Mouse (Mus musculus) liver, adult 2 months (tissue): ENCODE results near the gene Nol6. TPM values are rescaled to one million over a fixed set of nuclear protein-coding genes. Genes with fewer than 3 reads are reported as not detected.
"Not testable (repeated sequence)": the region's sequence is repeated elsewhere in the genome, so short reads cannot be mapped to it uniquely, and the experiment has no call there.

Experiments
- DNase-seq: peaks from one replicate; pipeline ENCODE4 v3.0.0-alpha.2; 2011; ENCODE audit warnings: low read depth, low spot score; ENCODE audit errors: extremely low read depth
- H3K27ac ChIP-seq: fragments of 200-500 bp; replicated peaks from 2 replicates; pipeline ENCODE4 v1.5.1; 2012; ENCODE audit warnings: low read depth, mild to moderate bottlenecking, control low read depth, inconsistent platforms, low read length; ENCODE audit not compliant: insufficient read depth
- H3K27me3 ChIP-seq: fragments of 200-500 bp; 2 replicates; pipeline ENCODE4 v1.6.1; 2012; ENCODE audit warnings: mild to moderate bottlenecking, moderate library complexity, low read length, inconsistent platforms; ENCODE audit not compliant: control insufficient read depth, insufficient read depth
- H3K36me3 ChIP-seq: fragments of 200-500 bp; 2 replicates; pipeline ENCODE4 v1.6.1; 2012; ENCODE audit warnings: low read length, inconsistent platforms; ENCODE audit not compliant: control insufficient read depth, insufficient read depth
- H3K4me1 ChIP-seq: fragments of 200-500 bp; 2 replicates; pipeline ENCODE4 v1.6.1; 2011; ENCODE audit warnings: low read length; ENCODE audit not compliant: control insufficient read depth, insufficient read depth
- H3K4me3 ChIP-seq: fragments of 200-500 bp; 2 replicates; pipeline ENCODE4 v1.5.1; 2011; ENCODE audit warnings: low read depth, mild to moderate bottlenecking, control low read depth, low read length, moderate library complexity; ENCODE audit not compliant: insufficient read depth
- H3K79me2 ChIP-seq: fragments of 200-500 bp; 2 replicates; pipeline ENCODE4 v1.6.1; 2012; ENCODE audit warnings: inconsistent platforms, mild to moderate bottlenecking, low read length, moderate library complexity; ENCODE audit not compliant: control insufficient read depth, insufficient read depth
- H3K9ac ChIP-seq: fragments of 200-500 bp; 2 replicates; pipeline ENCODE4 v1.6.1; 2012; ENCODE audit warnings: low read depth, mild to moderate bottlenecking, control low read depth, inconsistent platforms, low read length
- CTCF ChIP-seq: fragments of 200-500 bp; IDR thresholded peaks from 2 replicates; pipeline ENCODE4 v1.5.1; 2011; ENCODE audit warnings: low read depth, low read length, control low read depth
- POLR2A ChIP-seq: fragments of 200-500 bp; IDR thresholded peaks from 2 replicates; pipeline ENCODE4 v1.6.1; 2011; ENCODE audit warnings: low read length, control low read depth; ENCODE audit not compliant: insufficient read depth; ENCODE audit errors: extremely low read depth
- WGBS: fragments of 180-500 bp; shearing (Covaris S2); methylation state at CpG from one replicate; pipeline ENCODE4 v1.1.7; 2018; 5-methylcytosine and 5-hydroxymethylcytosine counted together
- polyA plus RNA-seq: library from polyadenylated mRNA; depleted of rRNA; stranded (reverse); fragments of >200 nt; gene quantifications from 2 replicates; pipeline ENCODE4 v1.2.3, GENCODE M21; 2012
- total RNA-seq: library from RNA; depleted of rRNA; stranded (reverse); fragments of >200 nt; gene quantifications from 2 replicates; pipeline ENCODE4 v1.2.3, GENCODE M21; 2014

Gene Nol6
- total and polyA plus RNA-seq, 2 experiments = 6.6 to 18.7 TPM

DNA sequence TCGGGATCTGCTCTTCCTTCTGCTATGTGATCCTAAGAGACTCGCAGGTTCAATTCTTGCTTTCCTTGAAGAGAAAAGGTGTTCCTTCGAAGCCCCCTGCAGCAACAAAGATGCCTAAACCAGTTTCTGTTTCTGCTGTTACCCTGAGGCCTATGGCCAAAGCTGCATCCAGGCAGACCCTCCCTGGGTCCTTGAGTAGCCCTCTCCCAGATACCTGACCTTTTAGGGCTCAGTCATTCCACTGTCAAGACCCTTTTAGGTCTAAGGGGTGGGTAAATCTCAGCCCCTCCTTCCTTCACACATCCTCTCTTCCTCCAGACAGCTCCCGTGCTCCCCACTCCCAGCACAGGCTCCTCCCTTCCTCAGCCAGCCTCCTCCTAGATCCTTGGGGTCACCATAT lies 35.1 kb downstream of the Nol6 start:
- H3K27me3 ChIP-seq = no peaks in the 10 kb centered on the region
- no peaks in the 10 kb centered on the region for H3K79me2 ChIP-seq
- TF ChIP-seq POLR2A (no peak), CTCF (no peak)
- H3K9ac ChIP-seq = no peak overlapping the region
- H3K36me3 ChIP-seq = no peaks in the 10 kb centered on the region
- DNase-seq = no peak
- WGBS = 84% methylated on average over 4 of the region's 4 CpGs
- no peaks in the 10 kb centered on the region for H3K4me1 ChIP-seq
- no peak overlapping the region for H3K27ac ChIP-seq
- H3K4me3 ChIP-seq = no peak overlapping the region

DNA sequence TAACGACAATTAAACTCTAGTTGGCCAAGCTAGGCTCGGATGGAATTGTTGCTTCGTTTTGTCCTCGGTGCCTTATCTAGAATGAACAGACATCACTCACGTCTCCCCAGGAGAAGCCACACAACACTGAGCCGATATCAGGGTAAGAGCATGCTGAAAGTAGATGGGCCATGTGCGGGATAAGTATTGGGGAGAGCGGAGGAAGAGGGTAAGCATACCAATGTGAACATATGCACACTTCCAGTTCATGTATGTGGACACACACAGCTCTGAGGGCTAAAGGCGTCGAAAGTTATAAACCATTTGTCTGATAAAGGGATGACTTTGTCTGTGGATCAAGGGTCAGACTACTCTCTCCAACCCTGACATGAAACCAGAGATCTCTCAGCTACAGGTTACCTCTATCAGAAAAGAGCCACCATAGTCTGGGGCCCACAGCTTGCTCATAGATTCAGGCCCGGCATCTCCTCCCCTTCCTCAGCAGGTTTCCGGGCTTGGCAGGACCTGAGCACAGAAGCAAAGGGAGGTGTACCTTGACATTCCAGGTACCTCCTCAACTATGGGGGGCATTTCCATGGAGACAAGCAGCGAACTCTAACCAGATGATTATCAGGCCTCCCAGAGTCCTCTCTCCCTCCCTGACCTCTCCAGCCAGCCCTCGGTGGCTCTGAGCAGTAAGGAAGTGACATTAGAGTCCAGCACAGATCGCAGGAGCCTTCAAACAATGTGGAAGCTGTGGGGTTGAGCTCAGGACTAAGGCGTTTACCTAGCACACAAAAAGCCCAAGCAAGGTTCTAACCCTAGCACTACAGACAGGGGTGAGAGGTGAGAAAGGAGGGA lies 36.6 kb downstream of the Nol6 start:
- DNase-seq = no peak
- H3K4me3 ChIP-seq = no peak overlapping the region
- TF ChIP-seq POLR2A (no peak), CTCF (no peak)
- H3K27ac ChIP-seq = no peak overlapping the region
- H3K36me3 ChIP-seq = no peaks in the 10 kb centered on the region
- H3K27me3 ChIP-seq = no peaks in the 10 kb centered on the region
- no peak overlapping the region for H3K9ac ChIP-seq
- H3K4me1 ChIP-seq = no peaks in the 10 kb centered on the region
- WGBS = 77% methylated on average over 16 of the region's 16 CpGs
- H3K79me2 ChIP-seq = no peaks in the 10 kb centered on the region

DNA sequence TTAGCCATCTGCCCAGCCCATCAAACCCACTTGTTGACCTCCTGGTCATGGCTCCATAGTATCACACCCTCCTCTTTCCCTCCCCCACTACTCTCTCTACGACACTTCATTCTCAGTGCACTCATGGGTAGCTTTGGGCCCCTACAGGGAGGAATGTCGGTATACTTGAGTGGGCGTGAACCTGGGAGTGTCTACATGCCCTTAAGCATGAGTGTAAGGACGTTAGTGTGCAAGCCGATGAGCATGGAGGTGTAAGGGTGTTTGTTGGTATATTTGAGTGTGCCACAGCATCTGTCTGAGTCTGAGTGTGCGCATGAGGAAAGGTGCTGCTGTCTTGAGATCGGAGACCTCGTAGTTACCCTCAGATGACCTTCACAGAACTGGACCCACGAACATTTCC lies 37.3 kb downstream of the Nol6 start:
- no peak for DNase-seq
- Histone ChIP-seq H3K27me3 (no peaks in the 10 kb centered on the region), H3K9ac (no peak overlapping the region), H3K4me3 (no peak overlapping the region), H3K27ac (no peak overlapping the region), H3K36me3 (no peaks in the 10 kb centered on the region), H3K4me1 (no peaks in the 10 kb centered on the region), H3K79me2 (no peaks in the 10 kb centered on the region)
- TF ChIP-seq POLR2A = no peak
- TF ChIP-seq CTCF = no peak
- 84% methylated on average over 9 of the region's 9 CpGs for WGBS

GRCm38 (mm10) chr4:41084819-41085218 lies 39.4 kb downstream of the Nol6 start:
- no peaks in the 10 kb centered on the region for H3K27me3 ChIP-seq
- no peak for DNase-seq
- no peak overlapping the region for H3K9ac ChIP-seq
- no peak overlapping the region for H3K27ac ChIP-seq
- WGBS = 86% methylated on average over 4 of the region's 4 CpGs
- H3K4me1 ChIP-seq = no peaks in the 10 kb centered on the region
- no peaks in the 10 kb centered on the region for H3K79me2 ChIP-seq
- no peaks in the 10 kb centered on the region for H3K36me3 ChIP-seq
- no peak for TF ChIP-seq CTCF
- no peak for TF ChIP-seq POLR2A
- no peak overlapping the region for H3K4me3 ChIP-seq

DNA sequence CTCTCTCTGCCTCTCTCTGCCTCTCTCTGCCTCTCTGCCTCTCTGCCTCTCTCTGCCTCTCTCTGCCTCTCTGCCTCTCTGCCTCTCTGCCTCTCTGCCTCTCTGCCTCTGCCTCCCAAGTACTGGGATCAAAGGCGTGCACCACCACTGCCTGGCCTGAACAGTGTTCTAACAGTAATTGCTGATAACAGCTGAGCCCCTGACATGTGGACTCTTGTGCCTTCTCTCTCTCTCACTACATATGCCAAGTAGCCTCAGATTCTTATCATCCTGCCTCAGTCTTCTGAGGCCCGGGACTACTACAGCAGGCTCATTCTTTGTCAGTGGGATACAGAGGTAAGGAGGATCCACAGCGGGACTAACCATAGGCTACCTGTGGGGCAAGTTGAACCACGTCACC lies 41.5 kb downstream of the Nol6 start:
- H3K36me3 ChIP-seq, H3K79me2 ChIP-seq, H3K4me3 ChIP-seq, H3K27me3 ChIP-seq, H3K27ac ChIP-seq, H3K9ac ChIP-seq, H3K4me1 ChIP-seq, DNase-seq: not testable (repeated sequence)
- WGBS = 68% methylated on average over 4 of the region's 4 CpGs

DNA sequence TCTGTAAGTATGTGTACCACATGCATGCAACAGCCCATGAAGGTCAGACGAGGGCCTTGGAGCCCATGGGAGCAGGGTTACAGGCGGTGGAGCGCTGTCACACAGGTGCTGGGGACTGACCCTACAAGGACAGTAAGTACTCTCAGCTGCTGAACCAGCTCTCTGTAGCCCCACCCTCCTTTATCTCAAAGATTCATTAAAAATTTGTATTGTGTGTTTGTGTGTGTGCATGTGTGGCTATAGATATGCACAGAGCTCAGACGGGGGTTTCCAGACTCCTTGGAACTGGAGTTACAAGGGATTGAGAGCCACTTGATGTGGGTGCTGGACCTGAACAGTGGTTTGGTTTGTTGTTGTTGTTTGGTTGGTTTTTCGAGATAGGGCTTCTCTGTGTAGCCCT lies 42.5 kb downstream of the Nol6 start:
- Histone ChIP-seq H3K36me3 (no peaks in the 10 kb centered on the region), H3K9ac (no peak overlapping the region), H3K27me3 (no peaks in the 10 kb centered on the region), H3K27ac (no peak overlapping the region), H3K79me2 (no peaks in the 10 kb centered on the region), H3K4me3 (no peak overlapping the region), H3K4me1 (no peaks in the 10 kb centered on the region)
- DNase-seq = no peak
- WGBS = 88% methylated on average over 5 of the region's 5 CpGs
- no peak for TF ChIP-seq POLR2A
- TF ChIP-seq CTCF = no peak
